Mouse (Mus musculus): ENCODE data around the gene Rbm38.

- TF ChIP-seq CTCF (IDR thresholded peaks at IDR 0.05; ENCODE audit: borderline replicate concordance, insufficient read depth, low read length) (no peak), POLR2A (IDR thresholded peaks at IDR 0.05; ENCODE audit: low read depth, low read length) (no peak)
Observed at GRCm38 (mm10) chr2:173048041-173048745, 27.9 kb downstream of the Rbm38 start.
